Mouse (Mus musculus) lung, adult 2 months (tissue): Measurements from ENCODE around the gene Foxp1.

Experiments used
- CTCF ChIP-seq: fragments of 200-500 bp; IDR thresholded peaks from 2 replicates; pipeline ENCODE4 v1.5.1; 2011; ENCODE audit warnings: mild to moderate bottlenecking, low read length, control low read depth; ENCODE audit not compliant: insufficient read depth
- POLR2A ChIP-seq: fragments of 200-500 bp; IDR thresholded peaks from 2 replicates; pipeline ENCODE4 v1.6.1; 2011; ENCODE audit warnings: low read depth, mild to moderate bottlenecking, control low read depth, low read length, borderline replicate concordance; ENCODE audit errors: extremely low read depth

GRCm38 (mm10) chr6:99496114-99496513 is 26.4 kb downstream of the Foxp1 start:
- TF ChIP-seq CTCF (no peak), POLR2A (no peak)
